Mouse (Mus musculus): ENCODE data around the gene Creld1.

DNA sequence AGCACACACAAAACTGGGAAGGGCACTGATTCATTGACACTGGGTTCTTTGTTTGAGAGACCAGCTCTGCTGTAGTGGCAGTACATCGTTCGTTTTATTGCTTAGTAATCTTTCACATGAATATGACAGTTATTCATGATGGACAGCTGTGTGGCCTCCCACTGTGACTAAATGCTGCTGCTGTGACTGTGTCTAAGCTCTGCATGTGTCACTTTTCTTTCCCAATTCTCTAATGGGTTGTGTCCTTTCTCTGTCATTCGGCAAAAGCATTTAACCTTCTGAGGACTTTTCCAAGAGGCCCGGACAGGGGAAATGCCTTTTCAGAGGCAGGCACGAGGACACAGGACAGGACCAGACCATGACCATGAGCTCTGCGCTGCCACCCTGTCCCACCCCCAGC is 30.8 kb downstream of the Creld1 start:
- TF ChIP-seq CTCF (IDR thresholded peaks at IDR 0.05; ENCODE audit: insufficient read depth, low read length), result no peak
- no peak for TF ChIP-seq POLR2A (IDR thresholded peaks at IDR 0.05; ENCODE audit: borderline replicate concordance, extremely low read depth, low read depth, low read length)
